Mouse (Mus musculus): ENCODE results near the gene Tchp. TPM values are rescaled to one million over a fixed set of nuclear protein-coding genes. Genes with fewer than 3 reads are reported as not detected.

Gene Tchp
- polyA plus RNA-seq, 1 experiment from 2014 or later, result 19.7 TPM

- H3K27ac ChIP-seq (ENCODE audit: low read depth, low read length), result no peak overlapping the region
- no peak overlapping the region for H3K9ac ChIP-seq (ENCODE audit: low read length)
- H3K36me3 ChIP-seq (ENCODE audit: control insufficient read depth, insufficient read depth, low read length), result peaks cover 6% of the 10 kb centered on the region; the same call in 1 of the 2 replicates
- H3K4me2 ChIP-seq (ENCODE audit: low read depth, low read length, severe bottlenecking), result no peak overlapping the region
- H3K9me3 ChIP-seq (ENCODE audit: control insufficient read depth, low read length), result no peaks in the 10 kb centered on the region
- ATAC-seq (replicated peaks; ENCODE audit: low FRiP score) (no peak), DNase-seq (ENCODE audit: low spot score) (no peak)
- no peaks in the 10 kb centered on the region for H3K4me1 ChIP-seq (replicated peaks; ENCODE audit: control insufficient read depth, insufficient read depth, low read length)
- no peaks in the 10 kb centered on the region for H3K27me3 ChIP-seq (ENCODE audit: control insufficient read depth, insufficient read depth, low read length)
- 92% methylated on average over 6 of the region's 6 CpGs for WGBS
- no peak overlapping the region for H3K4me3 ChIP-seq (ENCODE audit: low read depth, low read length)
These were observed 12.3 kb downstream of the Tchp start for GRCm38 (mm10) chr5:114719928-114720270.

GRCm38 (mm10) chr5:114720784-114721183 is 13.2 kb downstream of the Tchp start:
- Histone ChIP-seq H3K27me3 (ENCODE audit: control insufficient read depth, insufficient read depth, low read length) (no peaks in the 10 kb centered on the region), H3K4me2 (ENCODE audit: low read depth, low read length, severe bottlenecking) (no peak overlapping the region), H3K27ac (ENCODE audit: low read depth, low read length) (no peak overlapping the region), H3K9ac (ENCODE audit: low read length) (no peak overlapping the region), H3K4me3 (ENCODE audit: low read depth, low read length) (no peak overlapping the region), H3K4me1 (replicated peaks; ENCODE audit: control insufficient read depth, insufficient read depth, low read length) (no peaks in the 10 kb centered on the region), H3K36me3 (ENCODE audit: control insufficient read depth, insufficient read depth, low read length) (peaks cover 4% of the 10 kb centered on the region; the same call in 1 of the 2 replicates), H3K9me3 (ENCODE audit: control insufficient read depth, low read length) (no peaks in the 10 kb centered on the region)
- WGBS, result 92% methylated on average over 11 of the region's 11 CpGs
- ATAC-seq (replicated peaks; ENCODE audit: low FRiP score) (no peak), DNase-seq (ENCODE audit: low spot score) (no peak)

GRCm38 (mm10) chr5:114721969-114722368 is 14.4 kb downstream of the Tchp start:
- no peak overlapping the region for H3K9ac ChIP-seq (ENCODE audit: low read length)
- H3K4me3 ChIP-seq (ENCODE audit: low read depth, low read length), result no peak overlapping the region
- no peak overlapping the region for H3K4me2 ChIP-seq (ENCODE audit: low read depth, low read length, severe bottlenecking)
- no peak overlapping the region for H3K27ac ChIP-seq (ENCODE audit: low read depth, low read length)
- no peaks in the 10 kb centered on the region for H3K4me1 ChIP-seq (replicated peaks; ENCODE audit: control insufficient read depth, insufficient read depth, low read length)
- 0 out of 2 replicates have a peak, but pooled peaks cover 3% of the 10 kb centered on the region for H3K36me3 ChIP-seq (ENCODE audit: control insufficient read depth, insufficient read depth, low read length)
- DNase-seq (ENCODE audit: low spot score) (no peak), ATAC-seq (replicated peaks; ENCODE audit: low FRiP score) (no peak)
- H3K27me3 ChIP-seq (ENCODE audit: control insufficient read depth, insufficient read depth, low read length), result no peaks in the 10 kb centered on the region
- H3K9me3 ChIP-seq (ENCODE audit: control insufficient read depth, low read length), result no peaks in the 10 kb centered on the region
- 91% methylated on average over 10 of the region's 10 CpGs for WGBS

- Histone ChIP-seq H3K4me2 (ENCODE audit: low read depth, low read length, severe bottlenecking) (no peak overlapping the region), H3K4me1 (replicated peaks; ENCODE audit: control insufficient read depth, insufficient read depth, low read length) (no peaks in the 10 kb centered on the region), H3K9ac (ENCODE audit: low read length) (no peak overlapping the region), H3K27me3 (ENCODE audit: control insufficient read depth, insufficient read depth, low read length) (no peaks in the 10 kb centered on the region), H3K36me3 (ENCODE audit: control insufficient read depth, insufficient read depth, low read length) (peaks cover 3% of the 10 kb centered on the region; the same call in 1 of the 2 replicates), H3K9me3 (ENCODE audit: control insufficient read depth, low read length) (no peaks in the 10 kb centered on the region), H3K27ac (ENCODE audit: low read depth, low read length) (no peak overlapping the region), H3K4me3 (ENCODE audit: low read depth, low read length) (no peak overlapping the region)
- 95% methylated on average over 13 of the region's 13 CpGs for WGBS
- DNase-seq (ENCODE audit: low spot score), result no peak
- ATAC-seq (replicated peaks; ENCODE audit: low FRiP score), result no peak
These were observed 15.3 kb downstream of the Tchp start for GRCm38 (mm10) chr5:114722846-114723245.

- WGBS, result 87% methylated on average over 10 of the region's 10 CpGs
- no peak overlapping the region for H3K9ac ChIP-seq (ENCODE audit: low read length)
- H3K4me2 ChIP-seq (ENCODE audit: low read depth, low read length, severe bottlenecking), result no peak overlapping the region
- H3K4me3 ChIP-seq (ENCODE audit: low read depth, low read length), result no peak overlapping the region
- H3K27ac ChIP-seq (ENCODE audit: low read depth, low read length), result no peak overlapping the region
- no peaks in the 10 kb centered on the region for H3K4me1 ChIP-seq (replicated peaks; ENCODE audit: control insufficient read depth, insufficient read depth, low read length)
- no peaks in the 10 kb centered on the region for H3K9me3 ChIP-seq (ENCODE audit: control insufficient read depth, low read length)
- DNase-seq (ENCODE audit: low spot score) (no peak), ATAC-seq (replicated peaks; ENCODE audit: low FRiP score) (no peak)
- H3K27me3 ChIP-seq (ENCODE audit: control insufficient read depth, insufficient read depth, low read length), result no peaks in the 10 kb centered on the region
- peaks cover 3% of the 10 kb centered on the region; the same call in 1 of the 2 replicates for H3K36me3 ChIP-seq (ENCODE audit: control insufficient read depth, insufficient read depth, low read length)
These were observed 20.6 kb downstream of the Tchp start for GRCm38 (mm10) chr5:114728160-114728559.

- Histone ChIP-seq H3K9ac (ENCODE audit: low read length) (no peak overlapping the region), H3K4me2 (ENCODE audit: low read depth, low read length, severe bottlenecking) (no peak overlapping the region), H3K4me3 (ENCODE audit: low read depth, low read length) (no peak overlapping the region), H3K4me1 (replicated peaks; ENCODE audit: control insufficient read depth, insufficient read depth, low read length) (no peaks in the 10 kb centered on the region), H3K27me3 (ENCODE audit: control insufficient read depth, insufficient read depth, low read length) (no peaks in the 10 kb centered on the region), H3K36me3 (ENCODE audit: control insufficient read depth, insufficient read depth, low read length) (peaks cover 7% of the 10 kb centered on the region; the same call in 1 of the 2 replicates), H3K27ac (ENCODE audit: low read depth, low read length) (no peak overlapping the region), H3K9me3 (ENCODE audit: control insufficient read depth, low read length) (no peaks in the 10 kb centered on the region)
- WGBS, result 80% methylated on average over 10 of the region's 10 CpGs
- ATAC-seq (replicated peaks; ENCODE audit: low FRiP score) (no peak), DNase-seq (ENCODE audit: low spot score) (no peak)
These were observed 22.6 kb downstream of the Tchp start for GRCm38 (mm10) chr5:114730129-114730528.

- ATAC-seq (replicated peaks; ENCODE audit: low FRiP score), result no peak
- no peak for DNase-seq (ENCODE audit: low spot score)
- H3K27ac ChIP-seq (ENCODE audit: low read depth, low read length), result no peak overlapping the region
- no peak overlapping the region for H3K4me2 ChIP-seq (ENCODE audit: low read depth, low read length, severe bottlenecking)
- no peaks in the 10 kb centered on the region for H3K27me3 ChIP-seq (ENCODE audit: control insufficient read depth, insufficient read depth, low read length)
- peaks cover 7% of the 10 kb centered on the region; the same call in 1 of the 2 replicates for H3K36me3 ChIP-seq (ENCODE audit: control insufficient read depth, insufficient read depth, low read length)
- no peaks in the 10 kb centered on the region for H3K4me1 ChIP-seq (replicated peaks; ENCODE audit: control insufficient read depth, insufficient read depth, low read length)
- WGBS, result 70% methylated on average over 6 of the region's 6 CpGs
- no peak overlapping the region for H3K4me3 ChIP-seq (ENCODE audit: low read depth, low read length)
- no peak overlapping the region for H3K9ac ChIP-seq (ENCODE audit: low read length)
- no peaks in the 10 kb centered on the region for H3K9me3 ChIP-seq (ENCODE audit: control insufficient read depth, low read length)
These were observed 23.9 kb downstream of the Tchp start for GRCm38 (mm10) chr5:114731498-114731897.

- no peak for DNase-seq (ENCODE audit: low spot score)
- peaks cover 7% of the 10 kb centered on the region; the same call in 1 of the 2 replicates for H3K36me3 ChIP-seq (ENCODE audit: control insufficient read depth, insufficient read depth, low read length)
These were observed 24.4 kb downstream of the Tchp start for GRCm38 (mm10) chr5:114731969-114732368.

GRCm38 (mm10) chr5:114733606-114734005 is 26.0 kb downstream of the Tchp start:
- no peaks in the 10 kb centered on the region for H3K9me3 ChIP-seq (ENCODE audit: control insufficient read depth, low read length)
- no peaks in the 10 kb centered on the region for H3K4me1 ChIP-seq (replicated peaks; ENCODE audit: control insufficient read depth, insufficient read depth, low read length)
- DNase-seq (ENCODE audit: low spot score) (no peak), ATAC-seq (replicated peaks; ENCODE audit: low FRiP score) (no peak)
- H3K4me3 ChIP-seq (ENCODE audit: low read depth, low read length), result no peak overlapping the region
- peaks cover 10% of the 10 kb centered on the region; the same call in 1 of the 2 replicates for H3K36me3 ChIP-seq (ENCODE audit: control insufficient read depth, insufficient read depth, low read length)
- H3K9ac ChIP-seq (ENCODE audit: low read length), result no peak overlapping the region
- WGBS, result 95% methylated on average over 15 of the region's 15 CpGs
- H3K27ac ChIP-seq (ENCODE audit: low read depth, low read length), result no peak overlapping the region
- no peak overlapping the region for H3K4me2 ChIP-seq (ENCODE audit: low read depth, low read length, severe bottlenecking)
- H3K27me3 ChIP-seq (ENCODE audit: control insufficient read depth, insufficient read depth, low read length), result no peaks in the 10 kb centered on the region

More at GRCm38 (mm10) chr5:114731969-114732368, 24.4 kb downstream of the Tchp start:
- H3K4me3 ChIP-seq (ENCODE audit: low read depth, low read length), result no peak overlapping the region
- H3K9me3 ChIP-seq (ENCODE audit: control insufficient read depth, low read length), result no peaks in the 10 kb centered on the region
- WGBS, result 92% methylated on average over 15 of the region's 15 CpGs
- H3K4me2 ChIP-seq (ENCODE audit: low read depth, low read length, severe bottlenecking), result no peak overlapping the region
- H3K27ac ChIP-seq (ENCODE audit: low read depth, low read length), result no peak overlapping the region
- no peak for ATAC-seq (replicated peaks; ENCODE audit: low FRiP score)
- H3K4me1 ChIP-seq (replicated peaks; ENCODE audit: control insufficient read depth, insufficient read depth, low read length), result no peaks in the 10 kb centered on the region
- H3K9ac ChIP-seq (ENCODE audit: low read length), result no peak overlapping the region
- no peaks in the 10 kb centered on the region for H3K27me3 ChIP-seq (ENCODE audit: control insufficient read depth, insufficient read depth, low read length)
